Mouse (Mus musculus) C2C12 (cell line): ENCODE data around the gene Zfp449. TPM values are rescaled to one million over a fixed set of nuclear protein-coding genes. Genes with fewer than 3 reads are reported as not detected.

ENCODE experiments used
- H3K27me3 ChIP-seq: one replicate; pipeline ENCODE4 v1.6.1; 2011; ENCODE audit not compliant: control insufficient read depth, insufficient read depth, insufficient read length
- H3K36me3 ChIP-seq: one replicate; pipeline ENCODE4 v1.6.1; 2011; ENCODE audit not compliant: control insufficient read depth, insufficient read depth
- H3K4me3 ChIP-seq: one replicate; pipeline ENCODE4 v1.5.1; 2011; ENCODE audit warnings: mild to moderate bottlenecking, control low read depth; ENCODE audit not compliant: poor library complexity, insufficient read depth, severe bottlenecking
- H3K79me2 ChIP-seq: one replicate; pipeline ENCODE4 v1.6.1; 2011; ENCODE audit not compliant: control insufficient read depth, insufficient read depth
- H3K79me3 ChIP-seq: one replicate; pipeline ENCODE4 v1.6.1; 2011; ENCODE audit warnings: low read depth, control low read depth
- H3ac ChIP-seq: one replicate; pipeline ENCODE3; 2011; ENCODE audit warnings: low read depth; ENCODE audit not compliant: control insufficient read depth, insufficient read length
- CEBPB ChIP-seq: IDR thresholded peaks from one replicate; pipeline ENCODE4 v1.6.1; 2011; ENCODE audit warnings: low read depth, mild to moderate bottlenecking, control low read depth, moderate library complexity
- CTCF ChIP-seq: IDR thresholded peaks from one replicate; pipeline ENCODE4 v1.5.1; 2011; ENCODE audit not compliant: control insufficient read depth, insufficient read depth, insufficient read length
- FOSL1 ChIP-seq: IDR thresholded peaks from one replicate; pipeline ENCODE4 v1.8.0; 2011; ENCODE audit warnings: mild to moderate bottlenecking, low read length; ENCODE audit not compliant: poor library complexity, insufficient read depth, severe bottlenecking
- MAX ChIP-seq: IDR thresholded peaks from one replicate; pipeline ENCODE4 v1.6.1; 2011; ENCODE audit warnings: mild to moderate bottlenecking, control low read depth
- MYOD1 ChIP-seq: IDR thresholded peaks from one replicate; pipeline ENCODE4 v1.6.1; 2011; ENCODE audit warnings: low read depth; ENCODE audit not compliant: control insufficient read depth, insufficient read length
- MYOG ChIP-seq: IDR thresholded peaks from one replicate; pipeline ENCODE4 v1.6.1; 2011; ENCODE audit not compliant: control insufficient read depth, insufficient read length; ENCODE audit errors: extremely low read depth
- USF1 ChIP-seq: IDR thresholded peaks from one replicate; pipeline ENCODE4 v1.6.1; 2011; ENCODE audit warnings: low read depth, mild to moderate bottlenecking, control low read depth, moderate library complexity
- polyA plus RNA-seq: library from polyadenylated mRNA; unstranded; fragments of >200 nt; fragmentation: generic; extraction: Trizol; gene quantifications from one replicate; pipeline ENCODE4 v1.2.1, GENCODE M21; 2012; ENCODE audit warnings: missing spikeins

Zfp449 gene
- polyA plus RNA-seq, 1 experiment, result 0.69 TPM

- Histone ChIP-seq H3ac (no peak overlapping the region), H3K36me3 (no peaks in the 10 kb centered on the region), H3K4me3 (no peak overlapping the region), H3K79me2 (no peaks in the 10 kb centered on the region), H3K27me3 (no peaks in the 10 kb centered on the region), H3K79me3 (no peaks in the 10 kb centered on the region)
- no peak for TF ChIP-seq USF1
- no peak for TF ChIP-seq MYOG
- no peak for TF ChIP-seq MYOD1
- no peak for TF ChIP-seq CTCF
- TF ChIP-seq CEBPB, result no peak
- TF ChIP-seq FOSL1, result no peak
- TF ChIP-seq MAX, result no peak
Observed at GRCm38 (mm10) chrX:56384142-56384541, 37.9 kb downstream of the Zfp449 start.

GRCm38 (mm10) chrX:56404646-56405045 is 58.4 kb downstream of the Zfp449 start:
- H3ac ChIP-seq, result no peak overlapping the region
- TF ChIP-seq MAX (no peak), USF1 (no peak), FOSL1 (no peak), MYOD1 (no peak), CEBPB (no peak), MYOG (no peak), CTCF (no peak)
- no peaks in the 10 kb centered on the region for H3K27me3 ChIP-seq
- no peaks in the 10 kb centered on the region for H3K79me3 ChIP-seq
- H3K79me2 ChIP-seq, result no peaks in the 10 kb centered on the region
- H3K4me3 ChIP-seq, result no peak overlapping the region
- no peaks in the 10 kb centered on the region for H3K36me3 ChIP-seq

GRCm38 (mm10) chrX:56405482-56405881 is 59.3 kb downstream of the Zfp449 start:
- Histone ChIP-seq H3K79me3 (no peaks in the 10 kb centered on the region), H3ac (no peak overlapping the region), H3K79me2 (no peaks in the 10 kb centered on the region), H3K4me3 (no peak overlapping the region), H3K36me3 (no peaks in the 10 kb centered on the region), H3K27me3 (no peaks in the 10 kb centered on the region)
- TF ChIP-seq USF1, result no peak
- TF ChIP-seq CEBPB, result no peak
- TF ChIP-seq MYOG, result no peak
- no peak for TF ChIP-seq FOSL1
- TF ChIP-seq CTCF, result no peak
- no peak for TF ChIP-seq MAX
- TF ChIP-seq MYOD1, result no peak

- Histone ChIP-seq H3K27me3 (no peaks in the 10 kb centered on the region), H3ac (no peak overlapping the region), H3K79me3 (no peaks in the 10 kb centered on the region), H3K79me2 (no peaks in the 10 kb centered on the region), H3K36me3 (no peaks in the 10 kb centered on the region), H3K4me3 (no peak overlapping the region)
- TF ChIP-seq CEBPB (no peak), MYOD1 (no peak), MAX (no peak), CTCF (no peak), FOSL1 (no peak), USF1 (no peak), MYOG (no peak)
Observed at GRCm38 (mm10) chrX:56406128-56406527, 59.9 kb downstream of the Zfp449 start.

Other genes starting within 250 kb of the Zfp449 start
- gene 3830403N18Rik, start 209.8 kb upstream of the Zfp449 start, polyA plus RNA-seq, result 20.7 TPM
- gene Gm773, start 133.5 kb upstream of the Zfp449 start, polyA plus RNA-seq, result 29.3 TPM
- not detected for gene Smim10l2a, start 28.2 kb downstream of the Zfp449 start, polyA plus RNA-seq
- not detected for gene Gm2174, start 101.6 kb downstream of the Zfp449 start, polyA plus RNA-seq
- gene Ints6l, start 108.5 kb downstream of the Zfp449 start, polyA plus RNA-seq, result 1.2 TPM
- gene Gm10477, start 178.3 kb downstream of the Zfp449 start, polyA plus RNA-seq, result not detected
- gene Gm648, start 203.2 kb downstream of the Zfp449 start, polyA plus RNA-seq, result 0.07 TPM